Mouse (Mus musculus) heart, postnatal 0 days (tissue): ENCODE results near the gene Rpp21.
"Not testable (repeated sequence)": the region's sequence is repeated elsewhere in the genome, so short reads cannot be mapped to it uniquely, and the experiment has no call there.

Experiments
- CTCF ChIP-seq: IDR thresholded peaks from 2 replicates; pipeline ENCODE4 v1.5.1; 2016; ENCODE audit warnings: antibody characterized with exemption, control low read depth, low read depth
- EP300 ChIP-seq: IDR thresholded peaks from 2 replicates; pipeline ENCODE4 v1.6.1; 2016; ENCODE audit warnings: antibody characterized with exemption, low read depth

DNA sequence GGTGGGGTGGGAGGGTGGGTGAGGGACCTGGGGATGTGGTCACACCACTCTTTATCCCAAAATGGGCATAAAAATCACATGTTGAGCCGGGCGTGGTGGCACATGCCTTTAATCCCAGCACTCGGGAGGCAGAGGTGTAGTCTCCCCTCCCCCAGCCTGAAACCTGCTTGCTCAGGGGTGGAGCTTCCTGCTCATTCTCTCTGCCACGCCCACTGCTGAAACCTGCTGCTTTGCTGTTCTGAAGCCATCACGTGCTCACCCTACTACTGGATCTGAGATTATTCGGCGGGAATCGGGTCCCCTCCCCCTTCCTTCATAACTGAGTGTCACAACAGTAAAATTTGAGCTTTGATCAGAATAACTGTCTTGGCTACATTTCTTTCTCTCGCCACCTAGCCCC lies 22.6 kb downstream of the Rpp21 start:
- not testable (repeated sequence) for TF ChIP-seq CTCF, EP300
